Mouse (Mus musculus) heart, postnatal 0 days (tissue): ENCODE results near the gene Smim20.

Experiments used
- CTCF ChIP-seq: IDR thresholded peaks from 2 replicates; pipeline ENCODE4 v1.5.1; 2016; ENCODE audit warnings: antibody characterized with exemption, control low read depth, low read depth
- EP300 ChIP-seq: IDR thresholded peaks from 2 replicates; pipeline ENCODE4 v1.6.1; 2016; ENCODE audit warnings: antibody characterized with exemption, low read depth

- TF ChIP-seq EP300 (no peak), CTCF (no peak)
Measured at GRCm38 (mm10) chr5:53241963-53242362, 24.9 kb upstream of the Smim20 start.
